Mouse (Mus musculus) layer of hippocampus, adult 9-11 months (tissue): ENCODE measurements at regions not wholly inside any gene's neighbourhood (a gene's known extent, or its start where the extent isn't known, plus 50 kb on each side); places are given as distances from the start of the nearest gene placed in this dataset.

ENCODE experiments used
- DNase-seq: peaks from one replicate; pipeline ENCODE4 v3.0.0; 2022

- DNase-seq: no peak
These were observed 69.0 kb upstream of the Fndc3a start for GRCm38 (mm10) chr14:72778756-72779155.

- DNase-seq: no peak
These were observed 68.2 kb upstream of the Fndc3a start for GRCm38 (mm10) chr14:72777927-72778560.

- DNase-seq: no peak
These were observed 60.4 kb upstream of the Fndc3a start for GRCm38 (mm10) chr14:72770237-72770636.

- no peak for DNase-seq
These were observed 50.3 kb upstream of the Fndc3a start for GRCm38 (mm10) chr14:72760123-72760522.
